Mouse (Mus musculus) heart, postnatal 0 days (tissue): ENCODE measurements around the gene Kdr. TPM values are rescaled to one million over a fixed set of nuclear protein-coding genes. Genes with fewer than 3 reads are reported as not detected.

Experiments
- ATAC-seq: fragments of 200-750 bp; cut with Nextera tagmentation; 2 replicates; pipeline ENCODE4 v1.8.0; 2017; ENCODE audit warnings: low read depth, moderate number of reproducible peaks, moderate library complexity; ENCODE audit not compliant: insufficient read depth
- DNase-seq: peaks from one replicate; pipeline ENCODE4 v3.0.0-alpha.2; 2016; ENCODE audit warnings: low spot score
- H3K27ac ChIP-seq: fragments of 300-500 bp; sonication (generic); 2 replicates; pipeline ENCODE4 v1.5.1; 2014; ENCODE audit warnings: low read depth, mild to moderate bottlenecking
- H3K27me3 ChIP-seq: fragments of 300-500 bp; sonication (generic); 2 replicates; pipeline ENCODE4 v1.6.1; 2014; ENCODE audit warnings: low read length, mixed read lengths; ENCODE audit not compliant: control insufficient read depth, insufficient read depth
- H3K36me3 ChIP-seq: fragments of 300-500 bp; sonication (generic); replicated peaks from 2 replicates; pipeline ENCODE4 v1.6.1; 2014; ENCODE audit warnings: low read length, mixed read lengths; ENCODE audit not compliant: control insufficient read depth, insufficient read depth
- H3K4me1 ChIP-seq: fragments of 300-500 bp; sonication (generic); 2 replicates; pipeline ENCODE4 v1.6.1; 2014; ENCODE audit warnings: antibody characterized with exemption; ENCODE audit not compliant: control insufficient read depth, insufficient read depth
- H3K4me2 ChIP-seq: fragments of 300-500 bp; sonication (generic); 2 replicates; pipeline ENCODE4 v1.6.1; 2014; ENCODE audit warnings: low read depth, mild to moderate bottlenecking, low read length, moderate library complexity
- H3K4me3 ChIP-seq: fragments of 300-500 bp; sonication (generic); 2 replicates; pipeline ENCODE4 v1.5.1; 2014; ENCODE audit warnings: low read depth, low read length
- H3K9ac ChIP-seq: fragments of 300-500 bp; sonication (generic); replicated peaks from 2 replicates; pipeline ENCODE4 v1.6.1; 2014; ENCODE audit warnings: low read depth, low read length, mixed read lengths
- H3K9me3 ChIP-seq: fragments of 300-500 bp; sonication (generic); replicated peaks from 2 replicates; pipeline ENCODE4 v1.6.1; 2016; ENCODE audit warnings: low read length; ENCODE audit not compliant: control insufficient read depth
- CTCF ChIP-seq: IDR thresholded peaks from 2 replicates; pipeline ENCODE4 v1.5.1; 2016; ENCODE audit warnings: antibody characterized with exemption, control low read depth, low read depth
- EP300 ChIP-seq: IDR thresholded peaks from 2 replicates; pipeline ENCODE4 v1.6.1; 2016; ENCODE audit warnings: antibody characterized with exemption, low read depth
- WGBS: fragments of 180-500 bp; shearing (Covaris S2); extraction: QIAGEN DNeasy Blood & Tissue Kit; methylation state at CpG from one replicate; pipeline ENCODE4 v1.1.7; 2014; 5-methylcytosine and 5-hydroxymethylcytosine counted together
- polyA plus RNA-seq: library from polyadenylated mRNA; unstranded; fragments of >200 nt; fragmentation: Nextera tagmentation; extraction: Ambion mirVana; gene quantifications from 2 replicates; pipeline ENCODE4 v1.2.1, GENCODE M21; 2015
- total RNA-seq: library from RNA; depleted of rRNA; stranded (reverse); fragments of >200 nt; gene quantifications from 2 replicates; pipeline ENCODE4 v1.2.3, GENCODE M21; 2014; ENCODE audit warnings: low replicate concordance

Kdr gene
- total and polyA plus RNA-seq, 2 experiments from 2014 or later: 30.8 to 60.1 TPM

- Histone ChIP-seq H3K4me3 (peak overlapping the region; percentile 68), H3K4me1 (no peaks in the 10 kb centered on the region), H3K27ac (peak overlapping the region; percentile 61), H3K4me2 (peak overlapping the region; percentile 76), H3K36me3 (no peaks in the 10 kb centered on the region; the same call in 1 of the 2 replicates), H3K9ac (no peak overlapping the region), H3K9me3 (no peaks in the 10 kb centered on the region), H3K27me3 (peaks cover 9% of the 10 kb centered on the region)
- TF ChIP-seq CTCF: no peak
- TF ChIP-seq EP300: peak; percentile 37; the same call in 1 of the 2 replicates
- ATAC-seq (no peak), DNase-seq (no peak)
- WGBS: 48% methylated on average over 7 of the region's 7 CpGs
Measured at GRCm38 (mm10) chr5:75974543-75975130, 3.6 kb downstream of the Kdr start.

- DNase-seq (no peak), ATAC-seq (peak; percentile 68; the same call in 1 of the 2 replicates)
- H3K36me3 ChIP-seq: peaks cover 17% of the 10 kb centered on the region
- no peak for TF ChIP-seq EP300
- 30% methylated on average over 3 of the region's 3 CpGs for WGBS
- no peak overlapping the region for H3K4me2 ChIP-seq
- H3K4me3 ChIP-seq: no peak overlapping the region
- no peaks in the 10 kb centered on the region for H3K27me3 ChIP-seq
- H3K4me1 ChIP-seq: no peaks in the 10 kb centered on the region
- H3K9me3 ChIP-seq: no peaks in the 10 kb centered on the region
- H3K27ac ChIP-seq: peak overlapping the region; percentile 43
- no peak overlapping the region for H3K9ac ChIP-seq
Measured at GRCm38 (mm10) chr5:75969887-75970286, 8.4 kb downstream of the Kdr start.

- DNase-seq (no peak), ATAC-seq (no peak)
- H3K36me3 ChIP-seq: peaks cover 41% of the 10 kb centered on the region
- no peaks in the 10 kb centered on the region for H3K9me3 ChIP-seq
- peaks cover 14% of the 10 kb centered on the region; the same call in 1 of the 2 replicates for H3K4me1 ChIP-seq
- H3K4me2 ChIP-seq: no peak overlapping the region
- no peak for TF ChIP-seq EP300
- no peak for TF ChIP-seq CTCF
- H3K27me3 ChIP-seq: no peaks in the 10 kb centered on the region
- no peak overlapping the region for H3K4me3 ChIP-seq
- peak overlapping the region; percentile 57 for H3K27ac ChIP-seq
- H3K9ac ChIP-seq: no peak overlapping the region
- 68% methylated on average over 12 of the region's 12 CpGs for WGBS
Measured at GRCm38 (mm10) chr5:75962558-75962957, 15.7 kb downstream of the Kdr start.

DNA sequence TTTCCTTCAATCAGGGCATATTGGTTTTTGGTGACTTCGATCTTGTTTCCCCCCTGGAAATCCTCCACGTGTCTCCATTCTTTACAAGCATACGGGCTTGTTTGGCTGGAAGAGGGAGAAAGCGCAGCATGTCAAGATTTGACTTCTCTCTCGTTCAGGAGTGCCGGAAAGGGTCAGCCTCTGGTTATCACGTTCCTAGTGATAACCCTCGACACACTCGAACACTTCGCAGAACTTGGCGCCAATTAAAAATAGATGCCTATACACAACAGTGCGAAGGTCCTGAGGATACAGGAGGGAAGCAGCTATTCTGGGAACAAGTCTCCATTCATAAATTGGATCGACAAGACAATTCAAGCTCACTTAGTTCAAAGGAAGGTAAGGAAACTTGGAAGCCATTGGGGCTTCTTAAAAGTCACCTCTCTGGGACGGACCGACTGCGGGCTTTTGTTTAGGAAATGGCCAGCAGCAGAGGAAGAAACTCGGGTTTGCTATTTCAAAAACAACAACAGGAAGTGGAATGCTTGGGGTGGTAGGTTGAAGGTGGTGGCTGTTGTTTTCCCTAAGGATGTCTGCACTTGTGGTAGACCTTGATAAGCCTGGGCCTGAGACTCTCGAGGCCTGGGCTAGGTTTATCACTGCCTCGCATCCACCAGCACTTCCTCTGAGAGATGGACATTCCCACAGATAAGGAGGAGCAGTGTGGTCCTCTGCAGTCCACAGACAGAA lies 16.4 kb downstream of the Kdr start:
- no peaks in the 10 kb centered on the region for H3K27me3 ChIP-seq
- 16% methylated on average over 19 of the region's 19 CpGs for WGBS
- no peaks in the 10 kb centered on the region for H3K9me3 ChIP-seq
- TF ChIP-seq CTCF (no peak), EP300 (peak; percentile 71; the same call in 1 of the 2 replicates)
- ATAC-seq (peak; percentile 53), DNase-seq (no peak)
- H3K27ac ChIP-seq: peak overlapping the region; percentile 57
- H3K4me1 ChIP-seq: peaks cover 14% of the 10 kb centered on the region; the same call in 1 of the 2 replicates
- peak overlapping the region; percentile 22; the same call in 1 of the 2 replicates for H3K4me2 ChIP-seq
- H3K4me3 ChIP-seq: no peak overlapping the region
- H3K9ac ChIP-seq: no peak overlapping the region
- H3K36me3 ChIP-seq: peaks cover 41% of the 10 kb centered on the region

GRCm38 (mm10) chr5:75959809-75960208 lies 18.4 kb downstream of the Kdr start:
- 73% methylated on average over 3 of the region's 3 CpGs for WGBS
- Histone ChIP-seq H3K27ac (no peak overlapping the region), H3K36me3 (peaks cover 38% of the 10 kb centered on the region), H3K4me1 (peaks cover 14% of the 10 kb centered on the region; the same call in 1 of the 2 replicates), H3K27me3 (no peaks in the 10 kb centered on the region), H3K9me3 (no peaks in the 10 kb centered on the region), H3K4me3 (no peak overlapping the region), H3K4me2 (no peak overlapping the region), H3K9ac (no peak overlapping the region)
- DNase-seq (no peak), ATAC-seq (no peak)
- TF ChIP-seq EP300: no peak
- no peak for TF ChIP-seq CTCF
